Mouse (Mus musculus) adrenal gland, adult 2 months (tissue): ENCODE measurements around the gene Sfxn1. TPM values are rescaled to one million over a fixed set of nuclear protein-coding genes. Genes with fewer than 3 reads are reported as not detected.
A peak's percentile ranks its signal among the peaks of the same experiment; 100 is the strongest.

Source experiments
- DNase-seq: peaks from one replicate; pipeline ENCODE4 v3.0.0; 2021
- long read RNA-seq: library from polyadenylated mRNA; stranded (forward); transcript quantifications from one replicate; pipeline ENCODE4 v2.0.0, GENCODE M21; 2021
- polyA plus RNA-seq: library from polyadenylated mRNA; depleted of rRNA; stranded (reverse); fragments of >200 nt; gene quantifications from 2 replicates; pipeline ENCODE4 v1.2.3, GENCODE M21; 2012; rRNA removed
- total RNA-seq, 2 experiments: library from RNA; stranded (reverse); gene quantifications; 2 replicates each; pipeline ENCODE4 v1.2.3; 2021

Sfxn1 gene
- total RNA-seq = 10 to 100 TPM; 59.4 to 76.1 TPM
- polyA plus RNA-seq = 12.9 and 14.3 TPM in 2 replicates
- long read RNA-seq, transcript Sfxn1-201 (11 exons, 2,783 nt) = major isoform, 67 of 88 reads
- long read RNA-seq, partial matches to known transcripts = 12 of 88 reads
- long read RNA-seq, other reads (novel, unspliced or antisense) = 9 of 88 reads

DNA sequence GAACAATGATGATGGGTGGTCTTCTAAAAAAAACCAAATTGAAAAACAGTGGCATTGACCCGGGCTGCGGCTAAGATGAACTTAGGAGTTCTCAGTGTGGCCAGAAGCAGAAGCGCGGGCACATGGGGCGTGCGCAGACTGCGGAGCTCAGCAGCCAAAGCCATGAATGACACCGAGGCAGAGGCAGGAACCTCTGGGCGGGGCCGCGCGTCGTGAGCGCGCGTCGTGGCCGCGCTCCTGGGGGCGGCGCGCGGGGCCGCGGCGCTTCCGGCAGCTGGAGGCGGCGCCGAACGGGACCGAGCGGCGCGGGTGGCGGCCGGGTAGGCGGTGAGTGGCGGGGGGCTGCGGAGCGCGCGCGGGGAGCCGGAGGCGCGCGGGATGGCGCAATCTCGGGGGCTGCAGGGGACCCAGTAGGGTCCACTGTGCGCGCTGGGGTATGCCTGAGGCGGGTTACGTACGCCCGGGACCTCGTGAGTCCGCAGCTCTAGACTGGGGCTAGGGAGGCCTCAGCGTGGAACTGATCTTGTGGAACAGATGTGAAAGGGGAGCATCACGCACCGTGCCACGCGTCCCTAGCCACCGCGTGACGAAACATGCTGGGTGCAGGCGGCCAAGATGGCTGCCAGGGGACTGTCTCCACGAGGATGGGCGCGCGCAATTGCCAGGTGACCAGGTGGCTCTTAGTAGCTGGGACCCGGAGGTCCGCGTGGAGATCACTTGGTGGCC, at the start of gene Sfxn1:
Sfxn1 (plus strand) TSS at position 264 of the 726 bp plus-strand sequence.
- DNase-seq = peak; percentile 90

DNA sequence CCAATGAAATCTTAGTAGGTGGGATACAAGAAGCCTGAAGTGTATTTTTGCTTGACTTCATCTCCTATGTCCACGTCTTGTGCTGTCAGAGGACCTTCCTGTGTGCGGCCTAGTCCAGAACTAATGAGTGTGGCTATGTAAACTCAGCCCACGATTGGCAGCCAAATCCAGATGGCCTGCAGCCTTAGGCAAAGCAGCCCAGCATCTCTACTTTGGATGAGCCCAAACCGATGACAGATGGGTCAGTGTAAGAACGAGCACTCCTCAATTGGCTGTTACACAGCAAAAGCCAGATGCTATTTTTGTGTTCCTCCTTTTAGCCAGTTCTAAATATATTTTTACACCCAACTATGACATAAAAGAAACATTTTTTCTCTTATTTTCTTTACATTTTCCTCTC, 48.4 kb upstream of the Sfxn1 start:
- DNase-seq = no peak

DNA sequence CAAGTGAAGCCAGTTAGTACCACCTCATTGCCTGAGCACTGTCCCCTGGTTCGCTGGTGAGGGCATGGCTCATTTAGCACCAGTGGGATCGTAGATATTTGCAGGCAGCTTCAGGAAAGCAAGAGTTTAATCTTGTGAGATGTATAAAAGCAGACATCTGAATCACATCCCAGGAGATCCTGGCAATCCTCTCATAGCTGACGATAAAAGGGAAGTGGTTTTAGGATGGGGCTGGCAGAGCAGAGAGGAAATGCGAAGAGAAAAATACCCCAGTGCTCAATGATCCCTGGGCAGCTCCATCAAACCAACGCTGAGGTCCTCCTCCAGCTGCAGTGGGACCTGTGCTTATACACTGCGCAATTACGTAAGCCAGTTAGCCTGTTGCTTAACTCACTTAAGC, 44.6 kb upstream of the Sfxn1 start:
- no peak for DNase-seq

DNA sequence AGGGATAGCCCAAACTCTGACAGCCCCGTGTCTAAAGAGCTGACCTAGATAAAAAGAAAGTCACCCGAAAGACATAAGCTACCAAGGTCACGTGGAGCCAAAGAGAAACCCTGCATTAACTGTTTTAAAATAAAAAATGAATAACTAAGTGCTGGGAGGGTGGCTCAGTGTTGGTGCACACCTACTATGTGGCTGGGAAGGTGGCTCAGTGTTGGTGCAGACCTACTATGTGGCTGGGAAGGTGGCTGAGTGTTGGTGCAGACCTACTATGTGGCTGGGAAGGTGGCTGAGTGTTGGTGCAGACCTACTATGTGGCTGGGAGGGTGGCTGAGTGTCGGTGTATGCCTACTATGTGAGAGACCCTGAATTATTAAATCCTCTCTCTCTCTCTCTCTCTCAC, 38.0 kb upstream of the Sfxn1 start:
- DNase-seq = no peak

DNA sequence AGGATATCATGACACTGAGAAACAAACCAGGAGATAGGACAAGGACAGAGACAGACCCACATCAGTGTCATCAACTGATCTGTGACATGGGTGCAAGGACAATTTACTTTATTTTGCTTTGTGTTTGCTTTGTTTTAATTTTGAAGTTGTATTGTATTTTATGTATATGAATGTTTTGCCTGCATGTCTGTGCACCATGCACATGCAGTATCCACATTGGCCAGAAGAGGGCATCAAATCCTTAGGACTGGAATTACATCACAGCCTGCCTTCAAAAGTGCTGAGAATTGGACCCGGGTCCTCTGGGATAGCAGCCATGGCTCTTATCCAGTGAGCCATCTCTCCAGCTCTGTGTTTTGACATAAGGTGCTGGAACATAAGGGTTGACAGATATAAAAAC, 36.1 kb upstream of the Sfxn1 start:
- DNase-seq = no peak

DNA sequence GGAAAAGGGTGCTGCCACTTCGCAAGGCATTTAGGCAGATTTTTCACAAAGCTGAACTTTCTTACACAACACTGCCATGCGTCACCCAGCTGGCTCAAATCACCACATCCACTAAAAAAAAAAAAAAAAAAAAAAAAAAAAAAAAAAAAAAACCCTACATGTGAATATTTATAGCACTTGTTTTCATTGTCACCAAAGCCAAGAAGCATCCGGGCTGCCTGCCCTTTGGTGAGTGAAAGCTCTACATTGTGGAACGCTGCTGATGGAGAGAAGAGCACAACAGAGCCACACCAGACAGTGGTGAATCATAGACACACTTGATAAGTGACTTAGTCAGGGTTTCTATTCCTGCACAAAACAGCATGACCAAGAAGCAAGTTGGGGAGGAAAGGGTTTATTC, 33.7 kb upstream of the Sfxn1 start:
- no peak for DNase-seq

DNA sequence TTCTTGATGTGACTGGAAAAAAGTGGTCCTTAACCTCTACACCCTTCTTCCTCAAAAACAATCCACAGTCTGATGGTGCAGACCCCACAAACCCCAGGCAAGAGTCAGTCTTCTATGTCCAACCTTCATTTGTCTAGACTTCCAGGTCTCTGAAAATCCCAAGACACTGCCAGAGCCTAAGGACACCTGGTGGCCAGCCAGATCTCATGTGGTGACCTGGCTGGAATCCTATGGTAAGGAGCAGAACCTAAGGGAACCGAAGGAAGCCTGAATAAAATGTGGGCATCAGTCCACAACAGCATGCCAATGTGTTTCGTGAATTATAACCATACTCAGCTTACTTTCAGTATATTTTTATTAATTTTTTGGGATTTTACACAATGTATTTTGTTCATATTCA, 31.4 kb upstream of the Sfxn1 start:
- DNase-seq = no peak

DNA sequence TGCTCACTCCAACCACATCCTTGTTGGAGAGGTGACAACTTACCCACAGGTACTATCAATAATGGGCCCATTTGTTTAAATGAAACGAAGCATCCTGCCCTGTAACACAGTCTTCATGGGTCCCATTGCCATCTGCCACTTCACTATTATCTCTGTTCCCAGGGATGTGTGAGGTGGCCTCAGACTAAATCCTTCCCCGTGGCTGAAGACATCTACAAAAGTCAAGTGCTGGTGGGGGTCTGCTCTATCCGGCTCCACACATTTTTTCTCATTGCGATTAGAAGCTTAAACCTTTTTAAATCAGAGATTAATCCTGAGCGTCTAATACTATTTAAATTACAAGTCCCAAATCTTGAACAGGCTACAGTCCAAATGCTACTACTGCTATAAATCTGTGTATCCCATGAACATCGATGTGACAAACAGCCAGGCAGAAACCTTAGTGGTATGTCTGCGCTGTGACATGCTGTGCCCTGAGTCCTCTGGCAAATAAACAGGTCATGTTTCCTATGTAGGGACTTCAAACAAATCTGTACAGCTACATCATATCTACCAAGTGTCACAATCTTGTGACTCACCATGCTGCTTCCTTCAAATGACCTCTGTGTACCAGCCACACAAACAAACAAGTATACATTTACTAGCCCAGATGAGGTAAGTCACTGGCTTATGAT, 22.9 kb upstream of the Sfxn1 start:
- DNase-seq = no peak

DNA sequence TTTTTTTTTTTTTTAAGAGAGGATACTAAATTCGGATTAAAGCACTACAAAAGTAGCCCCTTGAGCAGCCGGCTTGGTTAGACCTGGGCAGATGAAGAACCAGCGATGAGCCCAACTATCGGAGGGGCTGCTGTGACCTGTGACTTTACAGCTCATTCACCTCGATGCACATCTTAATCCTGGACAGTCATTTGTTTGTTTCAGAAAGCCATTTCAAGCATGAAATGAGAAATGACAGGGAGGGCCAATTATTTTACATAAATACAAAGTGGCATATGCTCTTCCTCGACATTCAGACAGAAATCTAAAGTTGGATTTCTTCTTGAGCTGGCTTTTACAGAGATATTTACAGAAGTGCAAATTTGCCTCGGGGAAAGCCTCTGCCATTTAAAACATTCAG, 20.0 kb upstream of the Sfxn1 start:
- no peak for DNase-seq

DNA sequence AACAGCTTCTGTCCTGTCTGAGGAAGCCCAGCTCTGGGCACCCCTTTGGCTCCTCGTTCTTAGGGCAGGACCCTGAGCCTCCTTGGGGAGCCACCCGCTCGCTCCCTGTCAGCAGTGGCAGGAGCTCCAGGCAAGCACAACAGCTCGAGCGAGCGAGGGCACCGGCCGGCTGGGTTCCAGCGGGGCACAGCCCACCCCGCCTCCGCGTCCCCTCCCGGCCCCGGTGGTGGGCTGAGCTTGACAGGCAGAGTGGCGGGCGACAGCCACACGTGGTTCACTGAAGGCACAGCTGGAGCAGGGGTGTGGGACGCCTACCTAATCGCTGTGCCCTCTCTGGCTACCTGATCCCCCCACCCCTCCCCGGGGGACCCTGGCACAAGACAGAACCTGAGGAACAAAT, 16.7 kb upstream of the Sfxn1 start:
- DNase-seq = no peak

DNA sequence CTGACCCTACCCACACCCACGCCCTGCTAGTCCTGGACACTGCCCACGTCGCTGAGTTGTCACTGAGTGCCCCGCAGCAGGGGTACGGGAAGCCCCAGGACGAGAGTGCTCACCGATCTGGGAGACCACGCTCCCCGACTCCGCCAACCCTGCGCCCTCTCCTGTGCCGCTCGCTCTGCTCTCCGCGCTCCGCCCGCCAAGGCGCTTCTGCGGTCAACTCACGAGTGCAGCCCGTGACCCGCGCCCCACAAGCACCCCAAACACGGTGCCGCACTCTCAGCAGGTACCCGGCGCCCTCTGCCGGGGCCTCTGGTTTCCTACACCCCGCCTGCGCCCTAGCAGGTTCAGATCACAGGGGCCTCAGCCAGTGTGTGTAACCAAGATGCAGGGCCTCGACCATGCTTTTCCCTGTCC, 16.2 kb upstream of the Sfxn1 start, which contains the start of gene Drd1:
Drd1 (minus strand) TSS at position 258 of the 414 bp plus-strand sequence.
- peak; percentile 69 for DNase-seq

DNA sequence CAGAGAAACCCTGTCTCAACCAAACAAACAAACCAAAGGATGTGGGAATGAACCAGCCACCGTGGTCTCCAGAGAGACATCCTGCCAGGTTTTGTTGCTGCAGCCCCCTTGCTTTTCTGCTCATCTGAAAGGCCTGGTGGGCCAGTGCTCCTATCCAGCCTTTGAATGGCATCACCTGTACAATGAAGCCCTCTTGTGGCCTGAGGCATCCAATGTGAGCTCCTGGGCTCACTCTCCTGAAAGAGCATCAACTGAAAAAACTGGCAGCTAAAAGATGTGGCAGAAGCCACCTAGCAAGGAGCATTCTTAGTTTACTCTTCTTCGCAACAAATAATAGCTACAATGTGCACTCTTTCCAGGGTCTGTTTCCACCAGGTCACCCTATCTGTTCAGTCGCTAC, 9.6 kb upstream of the Sfxn1 start:
- no peak for DNase-seq

DNA sequence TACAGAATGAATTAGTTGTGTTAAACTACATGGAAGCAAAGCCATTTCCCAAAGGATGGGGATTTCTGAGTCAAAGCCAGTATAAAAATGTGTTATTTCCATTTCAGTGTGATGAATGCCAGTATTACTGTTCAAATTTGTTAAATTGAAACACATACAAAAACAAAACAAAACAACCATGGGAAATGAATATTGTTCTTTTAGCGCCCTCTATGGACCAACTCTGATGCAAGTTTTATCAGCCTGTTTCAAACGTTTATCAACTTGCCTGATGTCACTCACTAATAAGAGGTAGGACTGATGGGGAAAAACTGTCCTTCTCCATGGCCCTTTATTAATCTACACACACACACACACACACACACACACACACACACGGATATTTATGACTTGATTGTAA, 8.4 kb upstream of the Sfxn1 start:
- DNase-seq = no peak

DNA sequence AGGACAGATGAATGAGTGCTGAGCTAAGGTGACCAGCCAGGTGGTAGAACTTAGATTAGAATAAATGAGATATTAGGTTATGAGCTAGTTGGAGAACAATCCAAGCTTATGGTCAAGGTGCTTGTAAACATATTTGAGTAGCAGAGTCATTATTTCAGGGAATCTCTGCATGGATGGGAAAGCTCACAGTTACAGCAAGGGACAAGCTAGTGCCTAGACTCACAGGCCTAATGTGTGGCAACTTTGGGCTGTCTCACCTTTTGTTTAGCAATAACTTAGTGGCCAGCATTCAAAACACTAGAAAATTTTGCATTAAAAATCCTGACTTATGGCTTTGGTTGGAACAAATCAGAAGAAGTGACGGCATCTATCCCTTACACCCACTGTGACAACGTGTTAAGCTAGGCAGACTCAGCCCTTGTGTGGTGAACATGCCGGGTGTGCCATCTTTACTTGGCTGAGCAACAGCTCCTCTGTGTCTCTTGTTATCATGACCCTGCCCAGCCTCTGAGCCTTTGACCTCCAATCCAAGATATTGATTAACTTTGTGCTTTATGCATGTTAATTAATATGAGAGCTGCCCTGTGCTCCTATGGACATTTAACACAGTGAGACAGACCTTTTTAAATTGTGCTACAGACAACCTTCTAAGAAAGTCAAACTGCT, 5.5 kb upstream of the Sfxn1 start:
- DNase-seq = no peak

DNA sequence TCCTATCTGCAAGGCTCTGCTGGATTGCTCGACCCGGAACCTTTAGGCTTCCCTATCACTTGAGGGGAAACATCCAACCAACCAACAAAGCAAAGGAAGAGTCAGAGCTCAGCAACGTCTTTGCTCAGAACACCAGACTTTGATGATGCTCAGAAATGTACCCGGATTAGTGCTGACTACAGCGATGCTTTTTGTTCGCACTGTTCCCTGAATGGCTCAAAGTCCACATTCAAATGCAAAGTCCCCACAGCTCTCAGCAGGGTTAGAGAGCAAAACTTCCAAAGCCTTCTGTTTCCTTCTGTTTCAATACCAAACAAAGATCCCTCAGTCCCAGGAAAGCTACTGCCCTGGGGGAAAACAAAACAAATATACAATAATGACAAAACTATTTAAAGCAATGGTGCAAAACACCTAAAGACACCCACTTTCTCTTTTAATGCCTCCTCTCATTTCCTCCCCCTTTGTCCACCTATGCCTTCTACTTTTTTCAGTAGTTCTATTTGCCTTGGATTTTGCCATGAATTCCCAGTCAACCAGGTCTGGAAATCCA, 4.0 kb upstream of the Sfxn1 start:
- DNase-seq = no peak

DNA sequence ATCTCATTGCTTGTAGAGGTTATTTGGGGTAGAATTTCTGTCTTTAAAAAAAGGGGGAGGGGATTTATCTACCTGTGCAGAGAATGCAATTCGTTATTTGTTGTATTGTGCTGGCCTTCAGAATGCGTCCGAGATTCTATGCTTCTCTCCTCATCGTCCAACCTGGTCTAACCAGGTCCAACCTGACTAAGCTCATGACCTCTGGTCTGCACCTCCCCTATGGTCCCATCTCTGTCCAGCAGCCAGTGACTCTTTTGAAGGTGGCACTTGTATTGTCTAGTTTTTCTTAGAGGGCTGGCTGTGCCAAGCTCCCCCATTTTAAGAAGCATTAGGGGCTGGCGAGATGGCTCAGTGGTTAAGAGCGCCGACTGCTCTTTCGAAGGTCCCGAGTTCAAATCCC, 658 bp upstream of the Sfxn1 start:
- no peak for DNase-seq

DNA sequence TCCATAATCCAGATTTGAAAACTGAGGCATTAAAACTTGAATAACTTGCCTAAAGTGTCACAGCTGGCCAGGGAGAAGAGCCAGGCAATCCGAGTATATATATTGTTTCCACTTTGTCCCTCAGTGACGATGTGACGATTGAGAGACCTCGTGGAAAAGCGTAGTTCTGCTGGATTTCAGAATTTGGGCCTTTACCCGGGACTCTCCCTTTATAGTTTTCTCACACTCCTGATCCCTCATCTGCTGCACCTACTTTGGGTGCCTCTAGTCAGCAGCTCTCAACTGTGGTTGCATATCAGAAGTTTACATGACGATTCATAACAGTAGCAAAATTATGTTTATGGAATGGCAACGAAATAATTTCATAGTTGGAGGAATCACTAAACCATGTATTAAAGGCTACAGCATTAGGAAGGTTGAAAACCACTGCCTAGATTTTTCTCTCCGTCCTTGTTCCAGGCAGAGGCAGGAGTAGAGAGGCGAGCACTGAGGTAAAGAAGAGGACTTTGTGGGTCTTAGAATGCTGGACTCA, 923 bp downstream of the Sfxn1 start:
- DNase-seq = no peak

DNA sequence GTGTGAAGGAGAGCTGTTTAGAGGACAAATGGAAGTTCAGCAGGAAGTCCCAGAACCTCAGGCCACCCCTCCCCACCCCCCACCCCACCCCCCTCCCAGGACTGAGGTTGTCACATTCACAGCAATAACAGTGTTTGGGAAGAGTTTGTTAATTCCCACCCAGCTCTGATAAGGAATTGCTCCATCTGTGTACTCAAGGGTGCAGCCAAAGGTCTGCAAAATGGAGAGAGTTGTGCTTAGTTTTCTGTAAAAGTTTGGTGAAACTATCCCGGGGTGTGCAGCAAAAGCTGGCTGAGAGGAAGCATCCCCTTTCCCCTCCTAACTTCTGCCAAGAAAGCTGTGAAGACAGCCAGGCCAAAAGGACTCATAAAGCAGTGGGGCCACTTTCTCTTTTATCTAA, 1.4 kb downstream of the Sfxn1 start:
- DNase-seq = peak; percentile 41

DNA sequence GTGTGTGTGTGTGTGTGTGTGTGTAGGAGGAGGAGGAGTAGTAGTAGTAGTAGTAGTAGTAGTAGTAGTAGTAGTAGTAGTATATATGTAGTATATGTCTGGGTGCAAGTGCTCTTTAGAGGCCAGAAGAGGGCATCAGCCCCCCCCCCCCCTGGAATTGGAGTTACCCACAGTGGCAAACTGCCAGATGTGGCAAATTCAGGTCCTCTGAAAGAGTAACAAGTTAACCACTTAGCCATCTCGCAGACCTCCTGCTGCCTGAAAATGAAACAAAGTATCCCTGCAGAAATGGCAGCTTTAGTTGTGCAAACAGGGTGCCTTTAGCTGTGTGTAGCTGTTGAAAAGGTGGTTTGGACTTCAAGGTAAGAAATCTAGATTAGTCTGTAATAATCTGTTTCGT, 1.8 kb downstream of the Sfxn1 start:
- no peak for DNase-seq

DNA sequence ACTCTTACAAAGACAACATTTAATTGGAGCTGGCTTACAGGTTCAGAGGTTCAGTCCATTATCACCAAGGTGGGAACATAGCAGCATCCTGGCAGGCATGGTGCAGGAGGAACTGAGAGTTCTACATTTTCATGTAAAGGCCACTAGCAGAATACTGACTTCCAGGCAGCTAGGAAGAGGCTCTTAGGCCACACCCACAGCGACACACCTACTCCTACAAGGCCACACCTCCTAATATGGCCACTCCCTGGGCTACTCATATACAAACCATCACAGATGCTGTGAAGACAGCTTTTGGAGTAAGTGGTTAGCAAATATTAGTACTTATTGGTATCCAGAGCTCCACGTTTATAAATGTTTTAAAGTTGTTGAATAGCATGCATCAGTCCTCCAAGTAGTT, 3.7 kb downstream of the Sfxn1 start:
- DNase-seq = no peak

DNA sequence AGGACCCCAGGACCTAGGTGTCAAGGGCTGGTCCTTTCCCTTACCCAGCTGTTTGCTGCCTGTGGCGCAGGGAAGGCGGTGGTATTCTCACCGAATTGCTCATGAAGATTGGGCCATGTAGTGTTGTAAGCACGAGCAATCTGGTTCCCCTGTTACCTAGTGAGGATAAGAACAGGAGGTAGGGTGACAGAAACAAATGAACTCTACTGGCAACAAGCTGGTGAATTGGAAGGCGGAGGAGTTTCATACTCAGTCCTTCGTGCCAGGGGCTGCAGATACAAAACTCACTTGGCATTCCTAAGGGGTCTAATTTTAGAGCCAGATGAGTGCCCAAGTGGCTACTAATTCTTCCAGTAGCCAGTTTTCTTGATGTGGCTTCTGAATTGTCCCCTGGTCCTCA, 4.4 kb downstream of the Sfxn1 start:
- DNase-seq = no peak

DNA sequence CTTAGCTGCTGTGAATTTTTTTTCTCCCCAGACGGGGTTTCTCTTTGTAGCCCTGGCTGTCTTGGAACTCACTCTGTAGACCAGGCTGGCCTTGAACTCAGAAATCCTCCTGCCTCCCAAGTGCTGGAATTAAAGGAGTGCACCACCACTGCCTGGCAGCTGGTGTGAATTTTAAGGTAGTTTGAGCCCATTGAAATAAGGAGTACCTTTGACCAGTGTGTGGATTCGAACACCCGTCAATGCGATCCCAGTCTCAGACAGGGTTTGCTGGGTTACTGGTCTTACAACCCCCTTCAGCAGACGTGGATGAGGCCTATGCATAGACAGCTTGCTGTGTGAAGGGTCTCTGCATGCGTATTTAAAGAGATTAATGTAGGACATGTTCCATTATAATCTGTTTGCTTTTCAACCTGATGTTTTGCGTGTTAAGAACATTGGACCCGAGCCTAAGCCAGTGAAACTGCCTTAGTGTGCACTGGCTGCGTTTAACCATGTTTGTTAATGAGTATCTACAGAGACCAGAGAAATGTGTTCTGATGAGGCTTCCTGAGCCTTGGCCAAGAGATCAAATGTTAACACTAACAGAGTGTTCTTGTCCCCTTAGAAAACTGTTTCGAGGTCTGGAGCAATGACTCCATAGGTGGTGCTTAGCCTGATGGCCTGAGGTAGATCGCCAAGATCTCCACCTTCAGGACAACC, 5.2 kb downstream of the Sfxn1 start:
- no peak for DNase-seq
